Mouse (Mus musculus) midbrain, embryonic 14.5 days (tissue): ENCODE results near the gene Mex3d. TPM values are rescaled to one million over a fixed set of nuclear protein-coding genes. Genes with fewer than 3 reads are reported as not detected.

ENCODE experiments used
- ATAC-seq: fragments of 200-750 bp; cut with Nextera tagmentation; 2 replicates; pipeline ENCODE4 v1.8.0; 2017; ENCODE audit warnings: moderate number of reproducible peaks, moderate library complexity; ENCODE audit not compliant: low FRiP score, low TSS enrichment
- DNase-seq: peaks from one replicate; pipeline ENCODE4 v3.0.0-alpha.2; 2015
- H3K27ac ChIP-seq: fragments of 300-500 bp; sonication (generic); replicated peaks from 2 replicates; pipeline ENCODE4 v1.5.1; 2014; ENCODE audit warnings: mild to moderate bottlenecking, low read depth, low read length, moderate library complexity
- H3K27me3 ChIP-seq: fragments of 300-500 bp; sonication (generic); 2 replicates; pipeline ENCODE4 v1.6.1; 2014; ENCODE audit warnings: low read length, control low read depth, mixed read lengths; ENCODE audit not compliant: control insufficient read depth, insufficient read depth
- H3K36me3 ChIP-seq: fragments of 300-500 bp; sonication (generic); 2 replicates; pipeline ENCODE4 v1.6.1; 2014; ENCODE audit warnings: low read length, control low read depth; ENCODE audit not compliant: control insufficient read depth, insufficient read depth
- H3K4me1 ChIP-seq: fragments of 300-500 bp; sonication (generic); 2 replicates; pipeline ENCODE4 v1.6.1; 2014; ENCODE audit warnings: mild to moderate bottlenecking, antibody characterized with exemption, low read length, control low read depth; ENCODE audit not compliant: control insufficient read depth, insufficient read depth
- H3K4me2 ChIP-seq: fragments of 300-500 bp; sonication (generic); 2 replicates; pipeline ENCODE4 v1.6.1; 2014; ENCODE audit warnings: mild to moderate bottlenecking, low read length, moderate library complexity
- H3K4me3 ChIP-seq: fragments of 300-500 bp; sonication (generic); replicated peaks from 2 replicates; pipeline ENCODE4 v1.5.1; 2014; ENCODE audit warnings: low read depth, low read length
- H3K9ac ChIP-seq: fragments of 300-500 bp; sonication (generic); replicated peaks from 2 replicates; pipeline ENCODE4 v1.6.1; 2014; ENCODE audit warnings: mild to moderate bottlenecking, low read length, moderate library complexity
- H3K9me3 ChIP-seq: fragments of 300-500 bp; sonication (generic); 2 replicates; pipeline ENCODE4 v1.6.1; 2016; ENCODE audit warnings: low read length, control low read depth, mixed read lengths; ENCODE audit not compliant: control insufficient read depth
- WGBS: fragments of 180-500 bp; shearing (Covaris S2); extraction: QIAGEN DNeasy Blood & Tissue Kit; methylation state at CpG from one replicate; pipeline ENCODE4 v1.1.7; 2014; 5-methylcytosine and 5-hydroxymethylcytosine counted together
- polyA plus RNA-seq: library from polyadenylated mRNA; unstranded; fragments of >200 nt; fragmentation: Nextera tagmentation; extraction: Ambion mirVana; gene quantifications from 2 replicates; pipeline ENCODE4 v1.2.1, GENCODE M21; 2014

The Mex3d gene
- polyA plus RNA-seq, 1 experiment from 2014 or later: 17.3 TPM

GRCm38 (mm10) chr10:80357994-80358639 is 29.3 kb downstream of the Mex3d start:
- Histone ChIP-seq H3K27me3 (peaks cover 44% of the 10 kb centered on the region), H3K36me3 (no peaks in the 10 kb centered on the region), H3K9ac (0 out of 2 replicates have a peak overlapping the region, but pooled peaks have one; percentile 16), H3K27ac (no peak overlapping the region), H3K9me3 (no peaks in the 10 kb centered on the region), H3K4me1 (peaks cover 7% of the 10 kb centered on the region; the same call in 1 of the 2 replicates), H3K4me3 (peak overlapping the region; percentile 32), H3K4me2 (peak overlapping the region; percentile 53)
- ATAC-seq (peak; percentile 50), DNase-seq (peak; percentile 66)
- 7% methylated on average over 31 of the region's 31 CpGs for WGBS

DNA sequence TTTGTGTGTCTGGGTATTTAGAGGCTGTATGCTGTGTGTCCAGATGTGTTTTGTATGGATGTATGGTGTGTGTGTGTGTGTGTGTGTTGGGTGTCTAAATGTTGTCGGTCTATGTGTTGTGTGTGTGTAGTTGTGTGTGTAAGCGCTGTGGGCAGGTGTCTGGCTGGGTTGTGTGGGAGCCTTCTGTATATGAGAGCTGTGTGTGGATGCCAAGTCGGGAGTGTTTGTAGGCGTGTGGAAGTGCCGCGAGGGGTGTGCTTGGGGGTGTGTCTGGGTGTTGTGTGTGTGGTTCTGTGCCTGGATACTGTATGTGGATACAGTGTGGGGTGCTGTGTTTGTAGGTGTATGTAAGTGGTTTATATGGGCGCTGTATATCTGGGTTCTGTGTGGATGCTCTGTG is 30.1 kb downstream of the Mex3d start:
- 31% methylated on average over 7 of the region's 7 CpGs for WGBS
- no peaks in the 10 kb centered on the region for H3K9me3 ChIP-seq
- DNase-seq (no peak), ATAC-seq (no peak)
- H3K27me3 ChIP-seq: peaks cover 49% of the 10 kb centered on the region
- H3K4me1 ChIP-seq: peaks cover 7% of the 10 kb centered on the region; the same call in 1 of the 2 replicates
- H3K36me3 ChIP-seq: no peaks in the 10 kb centered on the region
- 0 out of 2 replicates have a peak overlapping the region, but pooled peaks have one; percentile 16 for H3K9ac ChIP-seq
- H3K27ac ChIP-seq: no peak overlapping the region
- 0 out of 2 replicates have a peak overlapping the region, but pooled peaks have one; percentile 32 for H3K4me3 ChIP-seq
- peak overlapping the region; percentile 53 for H3K4me2 ChIP-seq

GRCm38 (mm10) chr10:80356737-80357136 is 30.7 kb downstream of the Mex3d start:
- H3K4me3 ChIP-seq: peak overlapping the region; percentile 32
- peaks cover 7% of the 10 kb centered on the region; the same call in 1 of the 2 replicates for H3K4me1 ChIP-seq
- 1% methylated on average over 34 of the region's 34 CpGs for WGBS
- peak overlapping the region; percentile 26; the same call in 1 of the 2 replicates for H3K9ac ChIP-seq
- no peaks in the 10 kb centered on the region for H3K36me3 ChIP-seq
- ATAC-seq (0 out of 2 replicates have a peak, but pooled peaks have one; percentile 6), DNase-seq (no peak)
- H3K4me2 ChIP-seq: peak overlapping the region; percentile 54
- H3K27ac ChIP-seq: no peak overlapping the region
- no peaks in the 10 kb centered on the region for H3K9me3 ChIP-seq
- H3K27me3 ChIP-seq: peaks cover 51% of the 10 kb centered on the region

- 1% methylated on average over 51 of the region's 53 CpGs for WGBS
- peaks cover 51% of the 10 kb centered on the region for H3K27me3 ChIP-seq
- H3K9ac ChIP-seq: peak within 1 kb of the TSS; percentile 26; the same call in 1 of the 2 replicates
- H3K27ac ChIP-seq: no peak within 1 kb of the TSS
- DNase-seq (peak; percentile 51), ATAC-seq (no peak)
- H3K4me2 ChIP-seq: peak within 1 kb of the TSS; percentile 54
- H3K36me3 ChIP-seq: no peaks in the 10 kb centered on the region
- no peaks in the 10 kb centered on the region for H3K9me3 ChIP-seq
- peak within 1 kb of the TSS; percentile 32 for H3K4me3 ChIP-seq
- peaks cover 7% of the 10 kb centered on the region; the same call in 1 of the 2 replicates for H3K4me1 ChIP-seq
Measured at GRCm38 (mm10) chr10:80356001-80356682, 31.3 kb downstream of the Mex3d start, which contains the start of gene Plk5. Gene Plk5 (plus strand): TSS chr10:80356459.

DNA sequence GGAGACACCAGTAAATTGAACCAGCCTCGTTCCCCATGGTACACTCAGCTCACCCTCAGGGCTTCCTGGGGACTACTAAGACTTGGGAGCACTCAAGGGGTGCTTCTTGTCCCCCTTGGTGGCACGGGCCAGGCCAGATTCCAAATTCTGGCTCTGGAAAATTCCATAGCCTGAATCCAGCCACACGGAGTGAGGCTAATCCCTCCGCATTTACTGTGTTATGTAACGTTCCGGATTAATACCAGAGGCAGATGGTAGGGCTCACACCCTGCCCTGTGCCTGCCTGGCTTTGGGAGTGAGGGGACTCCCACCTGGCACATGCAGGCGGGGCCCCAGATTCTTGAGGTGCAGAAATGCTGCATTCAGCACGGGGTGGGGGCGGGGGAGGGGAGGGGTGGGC is 32.0 kb downstream of the Mex3d start:
- no peak for ATAC-seq
- Histone ChIP-seq H3K9ac (no peak overlapping the region), H3K27ac (no peak overlapping the region), H3K4me3 (no peak overlapping the region), H3K9me3 (no peaks in the 10 kb centered on the region), H3K27me3 (peaks cover 56% of the 10 kb centered on the region), H3K4me1 (peaks cover 7% of the 10 kb centered on the region; the same call in 1 of the 2 replicates), H3K36me3 (no peaks in the 10 kb centered on the region), H3K4me2 (no peak overlapping the region)
- 5% methylated on average over 9 of the region's 9 CpGs for WGBS
- DNase-seq: no peak

GRCm38 (mm10) chr10:80352727-80353126 is 34.7 kb downstream of the Mex3d start:
- Histone ChIP-seq H3K4me2 (no peak overlapping the region), H3K9ac (no peak overlapping the region), H3K4me3 (no peak overlapping the region), H3K27me3 (peaks cover 69% of the 10 kb centered on the region), H3K4me1 (peaks cover 7% of the 10 kb centered on the region; the same call in 1 of the 2 replicates), H3K27ac (no peak overlapping the region), H3K36me3 (no peaks in the 10 kb centered on the region), H3K9me3 (no peaks in the 10 kb centered on the region)
- DNase-seq: no peak
- ATAC-seq: no peak
- WGBS: 69% methylated on average over 8 of the region's 8 CpGs

DNA sequence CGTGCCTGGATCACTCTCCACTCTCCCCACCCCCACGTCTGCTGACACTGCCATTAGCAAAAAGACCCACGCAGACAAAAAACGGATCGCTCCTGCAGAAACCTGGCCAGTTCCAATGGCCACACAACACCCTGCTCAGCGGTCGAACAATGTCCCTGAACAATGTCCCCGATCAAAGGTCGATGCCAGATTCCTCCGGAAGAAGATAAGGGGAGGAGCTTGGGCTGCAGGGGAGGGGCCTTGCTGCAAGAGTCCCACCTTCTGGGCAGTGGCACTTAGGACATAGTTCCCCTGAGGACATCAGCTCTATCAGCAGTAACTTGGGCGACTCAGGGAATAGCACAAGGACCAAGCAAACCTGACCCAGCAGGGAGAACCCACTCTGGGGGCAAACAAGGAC is 35.6 kb downstream of the Mex3d start:
- Histone ChIP-seq H3K9me3 (no peaks in the 10 kb centered on the region), H3K27me3 (peaks cover 67% of the 10 kb centered on the region), H3K36me3 (no peaks in the 10 kb centered on the region), H3K4me2 (no peak overlapping the region), H3K4me3 (no peak overlapping the region), H3K9ac (no peak overlapping the region), H3K4me1 (peaks cover 7% of the 10 kb centered on the region; the same call in 1 of the 2 replicates), H3K27ac (no peak overlapping the region)
- WGBS: 22% methylated on average over 11 of the region's 11 CpGs
- DNase-seq (no peak), ATAC-seq (no peak)

DNA sequence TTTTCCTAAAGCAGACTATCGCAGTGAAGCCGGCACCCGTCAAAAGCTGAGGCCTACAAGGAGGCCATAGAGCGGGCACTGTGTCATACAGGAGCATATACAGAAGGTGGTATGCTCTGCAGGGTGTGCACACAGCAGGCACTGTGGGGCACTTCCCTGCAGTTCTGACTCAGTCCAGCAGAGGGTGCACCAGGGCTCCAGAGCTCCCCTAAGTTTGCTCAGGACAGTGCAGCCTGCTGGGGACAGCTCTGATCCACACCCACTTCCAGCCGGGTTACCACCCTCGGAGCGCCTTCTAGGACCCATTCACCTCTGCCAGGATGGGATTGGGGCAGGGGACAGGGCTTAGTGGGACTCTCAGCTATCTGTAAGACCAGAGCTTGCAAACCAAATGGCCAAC is 37.2 kb downstream of the Mex3d start:
- H3K27ac ChIP-seq: no peak overlapping the region
- no peaks in the 10 kb centered on the region for H3K36me3 ChIP-seq
- H3K4me3 ChIP-seq: no peak overlapping the region
- H3K9ac ChIP-seq: no peak overlapping the region
- WGBS: 3% methylated on average over 7 of the region's 7 CpGs
- H3K9me3 ChIP-seq: no peaks in the 10 kb centered on the region
- DNase-seq (peak; percentile 88), ATAC-seq (peak; percentile 68; the same call in 1 of the 2 replicates)
- H3K4me2 ChIP-seq: no peak overlapping the region
- H3K4me1 ChIP-seq: no peaks in the 10 kb centered on the region
- H3K27me3 ChIP-seq: peaks cover 66% of the 10 kb centered on the region
